Mouse (Mus musculus) large intestine, adult 2 months (tissue): ENCODE measurements around the gene Fdxacb1. TPM values are rescaled to one million over a fixed set of nuclear protein-coding genes. Genes with fewer than 3 reads are reported as not detected.

ENCODE experiments used
- DNase-seq: peaks from one replicate; pipeline ENCODE4 v3.0.0-alpha.2; 2012; ENCODE audit warnings: low read depth, low spot score
- WGBS: fragments of 180-500 bp; shearing (Covaris S2); methylation state at CpG from one replicate; pipeline ENCODE4 v1.1.7; 2018; 5-methylcytosine and 5-hydroxymethylcytosine counted together
- polyA plus RNA-seq: library from polyadenylated mRNA; depleted of rRNA; stranded (reverse); fragments of >200 nt; gene quantifications from 2 replicates; pipeline ENCODE4 v1.2.3, GENCODE M21; 2012

Fdxacb1 gene
- polyA plus RNA-seq, 1 experiment: 4.2 TPM

- no peak for DNase-seq
- 16% methylated on average over 7 of the region's 7 CpGs for WGBS
Measured at GRCm38 (mm10) chr9:50745806-50746205, 22.2 kb upstream of the Fdxacb1 start.

- peak; percentile 70 for DNase-seq
- 9% methylated on average over 19 of the region's 19 CpGs for WGBS
Measured at GRCm38 (mm10) chr9:50746214-50746677, 21.8 kb upstream of the Fdxacb1 start, which contains the start of gene 2310030G06Rik. TSS of gene 2310030G06Rik (minus strand) at chr9:50746536.

- DNase-seq: no peak
- 62% methylated on average over 6 of the region's 6 CpGs for WGBS
Measured at GRCm38 (mm10) chr9:50750706-50751105, 17.3 kb upstream of the Fdxacb1 start.

- DNase-seq: no peak
- 80% methylated on average over 22 of the region's 22 CpGs for WGBS
Measured at GRCm38 (mm10) chr9:50751323-50751722, 16.7 kb upstream of the Fdxacb1 start, which contains the start of gene Cryab. TSS of gene Cryab (plus strand) at chr9:50751325.

GRCm38 (mm10) chr9:50752054-50752602 is 15.9 kb upstream of the Fdxacb1 start, which contains the start of gene Hspb2:
TSS of gene Hspb2 (minus strand) at chr9:50752354.
- DNase-seq: no peak
- 75% methylated on average over 14 of the region's 14 CpGs for WGBS

GRCm38 (mm10) chr9:50752784-50753615 is 15.0 kb upstream of the Fdxacb1 start:
- WGBS: 47% methylated on average over 17 of the region's 17 CpGs
- DNase-seq: no peak

- DNase-seq: no peak
- WGBS: 47% methylated on average over 7 of the region's 7 CpGs
Measured at GRCm38 (mm10) chr9:50753947-50754346, 14.1 kb upstream of the Fdxacb1 start.

GRCm38 (mm10) chr9:50756711-50757110 is 11.3 kb upstream of the Fdxacb1 start:
- WGBS: 78% methylated on average over 5 of the region's 5 CpGs
- no peak for DNase-seq

- 42% methylated on average over 6 of the region's 6 CpGs for WGBS
Measured at GRCm38 (mm10) chr9:50761520-50762243, 6.4 kb upstream of the Fdxacb1 start.

GRCm38 (mm10) chr9:50763331-50763730 is 4.7 kb upstream of the Fdxacb1 start:
- no peak for DNase-seq
- 66% methylated on average over 1 of the region's 1 CpGs for WGBS

More at GRCm38 (mm10) chr9:50761520-50762243, 6.4 kb upstream of the Fdxacb1 start:
- DNase-seq: no peak

GRCm38 (mm10) chr9:50767531-50768106 is 417 bp upstream of the Fdxacb1 start:
- no peak for DNase-seq
- 2% methylated on average over 17 of the region's 17 CpGs for WGBS

- WGBS: 91% methylated on average over 2 of the region's 2 CpGs
- no peak for DNase-seq
Measured at GRCm38 (mm10) chr9:50770011-50770410, 2.0 kb downstream of the Fdxacb1 start.

- no peak for DNase-seq
- 34% methylated on average over 4 of the region's 4 CpGs for WGBS
Measured at GRCm38 (mm10) chr9:50774026-50774462, 6.0 kb downstream of the Fdxacb1 start.

GRCm38 (mm10) chr9:50774991-50775612 is 7.1 kb downstream of the Fdxacb1 start, which contains the start of the genes Alg9 and 1110032A03Rik:
TSS of gene Alg9 (plus strand) at chr9:50775019.
TSS of gene 1110032A03Rik (minus strand) at chr9:50775520.
- peak; percentile 53 for DNase-seq
- WGBS: under 1% methylated on average over 47 of the region's 51 CpGs

- under 1% methylated on average over 30 of the region's 30 CpGs for WGBS
- DNase-seq: no peak
Measured at GRCm38 (mm10) chr9:50775662-50776126, 7.7 kb downstream of the Fdxacb1 start.

GRCm38 (mm10) chr9:50776162-50776760 is 8.2 kb downstream of the Fdxacb1 start:
- WGBS: 24% methylated on average over 11 of the region's 11 CpGs
- DNase-seq: no peak

- WGBS: 90% methylated on average over 2 of the region's 2 CpGs
- DNase-seq: no peak
Measured at GRCm38 (mm10) chr9:50782155-50782554, 14.1 kb downstream of the Fdxacb1 start.

- 91% methylated on average over 3 of the region's 3 CpGs for WGBS
- no peak for DNase-seq
Measured at GRCm38 (mm10) chr9:50795266-50795665, 27.2 kb downstream of the Fdxacb1 start.

GRCm38 (mm10) chr9:50796776-50797175 is 28.7 kb downstream of the Fdxacb1 start:
- WGBS: 91% methylated on average over 8 of the region's 8 CpGs
- no peak for DNase-seq
